Mouse (Mus musculus): Measurements from ENCODE around the gene Rnf217. TPM values are rescaled to one million over a fixed set of nuclear protein-coding genes. Genes with fewer than 3 reads are reported as not detected.

Gene Rnf217
- total and polyA plus RNA-seq, 2 experiments = 3.5 to 8.0 TPM

DNA sequence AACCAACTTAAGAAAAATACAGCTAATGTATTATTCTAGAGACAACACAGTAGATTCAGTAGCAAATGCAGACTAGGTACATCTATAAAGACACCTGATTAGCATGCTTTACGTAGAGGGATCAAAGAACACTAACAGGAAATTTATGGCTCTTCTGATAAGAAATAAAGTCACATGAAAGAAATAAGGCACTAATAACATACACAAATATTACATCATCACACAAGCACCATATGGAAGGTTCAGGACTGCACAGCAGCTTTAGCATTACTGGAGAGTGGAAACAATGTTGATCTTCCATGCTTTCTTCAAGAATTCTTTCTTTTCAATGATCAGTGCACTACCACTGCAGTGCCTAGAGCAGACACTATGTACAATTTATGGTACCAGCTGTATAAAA lies 114.7 kb downstream of the Rnf217 start:
- Histone ChIP-seq H3K4me1 (ENCODE audit: control insufficient read depth, insufficient read depth, low read length) (peaks cover 5% of the 10 kb centered on the region; the same call in 1 of the 2 replicates), H3K79me2 (ENCODE audit: control insufficient read depth, insufficient read depth, low read length) (no peaks in the 10 kb centered on the region; the same call in 1 of the 2 replicates), H3K27me3 (ENCODE audit: control insufficient read depth, insufficient read depth, low read length) (no peaks in the 10 kb centered on the region), H3K36me3 (ENCODE audit: control insufficient read depth, insufficient read depth, low read length) (peaks cover 18% of the 10 kb centered on the region), H3K4me3 (ENCODE audit: insufficient read depth, low read depth, low read length) (no peak overlapping the region), H3K27ac (replicated peaks; ENCODE audit: insufficient read depth, low read depth, low read length) (no peak overlapping the region), H3K9ac (ENCODE audit: low read depth, low read length) (no peak overlapping the region)
- TF ChIP-seq POLR2A (IDR thresholded peaks at IDR 0.05; ENCODE audit: extremely low read depth, insufficient read depth, low read length) = no peak
- no peak for TF ChIP-seq CTCF (IDR thresholded peaks at IDR 0.05; ENCODE audit: low read depth, low read length)
- no peak for DNase-seq (ENCODE audit: extremely low read depth, low read depth, low spot score)
- 96% methylated on average over 1 of the region's 1 CpGs for WGBS

- no peak for DNase-seq (ENCODE audit: extremely low read depth, low read depth, low spot score)
- H3K79me2 ChIP-seq (ENCODE audit: control insufficient read depth, insufficient read depth, low read length) = no peaks in the 10 kb centered on the region
- no peaks in the 10 kb centered on the region for H3K27me3 ChIP-seq (ENCODE audit: control insufficient read depth, insufficient read depth, low read length)
- TF ChIP-seq POLR2A (IDR thresholded peaks at IDR 0.05; ENCODE audit: extremely low read depth, insufficient read depth, low read length) (no peak), CTCF (IDR thresholded peaks at IDR 0.05; ENCODE audit: low read depth, low read length) (no peak)
- no peaks in the 10 kb centered on the region for H3K36me3 ChIP-seq (ENCODE audit: control insufficient read depth, insufficient read depth, low read length)
- H3K27ac ChIP-seq (replicated peaks; ENCODE audit: insufficient read depth, low read depth, low read length) = no peak overlapping the region
- no peak overlapping the region for H3K9ac ChIP-seq (ENCODE audit: low read depth, low read length)
- 52% methylated on average over 10 of the region's 10 CpGs for WGBS
- H3K4me1 ChIP-seq (ENCODE audit: control insufficient read depth, insufficient read depth, low read length) = no peaks in the 10 kb centered on the region
- H3K4me3 ChIP-seq (ENCODE audit: insufficient read depth, low read depth, low read length) = no peak overlapping the region
Measured at GRCm38 (mm10) chr10:31467043-31467898, 141.7 kb downstream of the Rnf217 start.

- H3K9ac ChIP-seq (ENCODE audit: low read depth, low read length) = no peak overlapping the region
- TF ChIP-seq POLR2A (IDR thresholded peaks at IDR 0.05; ENCODE audit: extremely low read depth, insufficient read depth, low read length) = no peak
- peak; percentile 40 for TF ChIP-seq CTCF (IDR thresholded peaks at IDR 0.05; ENCODE audit: low read depth, low read length)
- H3K27ac ChIP-seq (replicated peaks; ENCODE audit: insufficient read depth, low read depth, low read length) = no peak overlapping the region
- WGBS = 85% methylated on average over 6 of the region's 6 CpGs
- peak; percentile 47 for DNase-seq (ENCODE audit: extremely low read depth, low read depth, low spot score)
- H3K4me3 ChIP-seq (ENCODE audit: insufficient read depth, low read depth, low read length) = no peak overlapping the region
- no peaks in the 10 kb centered on the region for H3K27me3 ChIP-seq (ENCODE audit: control insufficient read depth, insufficient read depth, low read length)
- no peaks in the 10 kb centered on the region for H3K4me1 ChIP-seq (ENCODE audit: control insufficient read depth, insufficient read depth, low read length)
- H3K79me2 ChIP-seq (ENCODE audit: control insufficient read depth, insufficient read depth, low read length) = no peaks in the 10 kb centered on the region
- no peaks in the 10 kb centered on the region for H3K36me3 ChIP-seq (ENCODE audit: control insufficient read depth, insufficient read depth, low read length)
Measured at GRCm38 (mm10) chr10:31465840-31466541, 143.0 kb downstream of the Rnf217 start.

DNA sequence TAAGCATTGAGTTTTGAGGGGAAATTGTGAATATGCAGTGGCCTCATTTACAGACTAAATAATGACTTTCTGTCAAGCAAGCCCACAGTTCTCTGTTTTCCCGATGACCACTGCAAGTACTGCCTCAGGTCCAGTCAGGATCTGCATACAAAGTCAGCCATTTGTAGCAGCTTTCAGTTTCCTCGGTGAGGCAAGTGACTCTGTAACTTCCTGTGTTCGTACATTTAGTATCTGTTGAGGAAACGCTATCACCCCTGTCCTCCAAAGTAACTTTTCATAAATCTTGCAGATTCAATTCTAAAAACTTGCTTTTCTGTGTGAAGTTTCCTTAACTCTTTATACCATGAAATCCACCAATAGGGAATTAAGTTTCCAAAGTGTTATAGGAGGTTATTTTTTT lies 143.6 kb downstream of the Rnf217 start:
- TF ChIP-seq POLR2A (IDR thresholded peaks at IDR 0.05; ENCODE audit: extremely low read depth, insufficient read depth, low read length) (no peak), CTCF (IDR thresholded peaks at IDR 0.05; ENCODE audit: low read depth, low read length) (no peak)
- H3K27ac ChIP-seq (replicated peaks; ENCODE audit: insufficient read depth, low read depth, low read length) = no peak overlapping the region
- no peaks in the 10 kb centered on the region for H3K27me3 ChIP-seq (ENCODE audit: control insufficient read depth, insufficient read depth, low read length)
- H3K36me3 ChIP-seq (ENCODE audit: control insufficient read depth, insufficient read depth, low read length) = no peaks in the 10 kb centered on the region
- H3K4me3 ChIP-seq (ENCODE audit: insufficient read depth, low read depth, low read length) = no peak overlapping the region
- no peak for DNase-seq (ENCODE audit: extremely low read depth, low read depth, low spot score)
- no peaks in the 10 kb centered on the region for H3K79me2 ChIP-seq (ENCODE audit: control insufficient read depth, insufficient read depth, low read length)
- 67% methylated on average over 4 of the region's 4 CpGs for WGBS
- no peaks in the 10 kb centered on the region for H3K4me1 ChIP-seq (ENCODE audit: control insufficient read depth, insufficient read depth, low read length)
- no peak overlapping the region for H3K9ac ChIP-seq (ENCODE audit: low read depth, low read length)

DNA sequence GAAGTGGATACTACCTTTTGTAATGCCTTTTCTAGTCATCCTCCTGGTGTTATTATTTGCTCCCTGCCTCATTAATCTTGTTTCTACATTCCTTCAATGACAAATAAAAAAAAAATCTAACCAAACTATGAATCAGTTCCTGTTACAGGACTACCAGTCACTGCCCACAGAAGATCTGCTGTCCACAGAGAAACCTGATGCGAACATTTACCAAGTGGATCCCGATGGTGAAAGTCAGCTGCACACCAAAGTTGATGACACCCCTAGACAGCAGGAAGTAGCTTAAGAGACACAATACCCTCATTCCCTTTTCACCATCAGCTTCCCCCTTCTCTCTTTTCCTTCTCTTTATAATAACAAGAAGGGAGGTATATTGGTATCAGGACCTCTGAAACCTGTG lies 145.9 kb downstream of the Rnf217 start:
- Histone ChIP-seq H3K79me2 (ENCODE audit: control insufficient read depth, insufficient read depth, low read length) (no peaks in the 10 kb centered on the region), H3K4me3 (ENCODE audit: insufficient read depth, low read depth, low read length) (no peak overlapping the region), H3K27ac (replicated peaks; ENCODE audit: insufficient read depth, low read depth, low read length) (no peak overlapping the region), H3K27me3 (ENCODE audit: control insufficient read depth, insufficient read depth, low read length) (no peaks in the 10 kb centered on the region), H3K9ac (ENCODE audit: low read depth, low read length) (no peak overlapping the region), H3K36me3 (ENCODE audit: control insufficient read depth, insufficient read depth, low read length) (no peaks in the 10 kb centered on the region), H3K4me1 (ENCODE audit: control insufficient read depth, insufficient read depth, low read length) (no peaks in the 10 kb centered on the region)
- TF ChIP-seq CTCF (IDR thresholded peaks at IDR 0.05; ENCODE audit: low read depth, low read length) (no peak), POLR2A (IDR thresholded peaks at IDR 0.05; ENCODE audit: extremely low read depth, insufficient read depth, low read length) (no peak)
- WGBS = 87% methylated on average over 2 of the region's 2 CpGs
- DNase-seq (ENCODE audit: extremely low read depth, low read depth, low spot score) = no peak
